Mouse (Mus musculus) MEL (cell line): ENCODE results near the gene Abca13. TPM values are rescaled to one million over a fixed set of nuclear protein-coding genes. Genes with fewer than 3 reads are reported as not detected.

ENCODE experiments used
- DNase-seq: peaks from one replicate; pipeline ENCODE4 v3.0.0; 2011; ENCODE audit warnings: low read depth, low spot score
- H3K27ac ChIP-seq: 2 replicates; pipeline ENCODE4 v1.5.1; 2012; ENCODE audit warnings: low read depth, mild to moderate bottlenecking, control low read depth, low read length, moderate library complexity; ENCODE audit not compliant: control insufficient read depth
- H3K27me3 ChIP-seq, 2 experiments: fragments of 150-350 bp in 1 of 2; sonication (generic) in 1 of 2; 2 replicates each; pipeline ENCODE4 v1.6.1; 2012; ENCODE audit warnings: low read length in 2 of 2, mild to moderate bottlenecking in 2 of 2, improper control_type of control experiment in 1 of 2, moderate library complexity in 1 of 2; ENCODE audit not compliant: insufficient read depth in 2 of 2, control insufficient read depth in 1 of 2
- H3K36me3 ChIP-seq, 2 experiments: 2 replicates each; pipeline ENCODE4 v1.6.1; 2012 to 2014; ENCODE audit warnings: low read length in 2 of 2, improper control_type of control experiment in 1 of 2, inconsistent platforms in 1 of 2, mild to moderate bottlenecking in 1 of 2; ENCODE audit not compliant: insufficient read depth in 2 of 2, control insufficient read depth in 1 of 2
- H3K4me1 ChIP-seq, 2 experiments: fragments of 150-350 bp in 1 of 2; sonication (generic) in 1 of 2; 2 replicates each; pipeline ENCODE4 v1.6.1; 2012; ENCODE audit warnings: low read length in 2 of 2, improper control_type of control experiment in 1 of 2, mild to moderate bottlenecking in 1 of 2; ENCODE audit not compliant: insufficient read depth in 2 of 2, control insufficient read depth in 1 of 2
- H3K4me3 ChIP-seq, 2 experiments: fragments of 150-350 bp in 1 of 2; sonication (generic) in 1 of 2; 2 replicates each; pipeline ENCODE4 v1.5.1; 2012; ENCODE audit warnings: low read depth in 2 of 2, low read length in 2 of 2, mild to moderate bottlenecking in 2 of 2, moderate library complexity in 2 of 2, control low read depth in 1 of 2, improper control_type of control experiment in 1 of 2; ENCODE audit not compliant: control insufficient read depth in 1 of 2, insufficient read depth in 1 of 2
- H3K79me2 ChIP-seq: 2 replicates; pipeline ENCODE4 v1.6.1; 2012; ENCODE audit warnings: mild to moderate bottlenecking, low read length, moderate library complexity; ENCODE audit not compliant: control insufficient read depth, poor library complexity, insufficient read depth
- H3K9ac ChIP-seq: 2 replicates; pipeline ENCODE4 v1.6.1; 2012; ENCODE audit warnings: low read depth, mild to moderate bottlenecking, control low read depth, low read length, moderate library complexity; ENCODE audit not compliant: control insufficient read depth, poor library complexity, severe bottlenecking
- H3K9me3 ChIP-seq: fragments of 150-350 bp; sonication (generic); replicated peaks from 2 replicates; pipeline ENCODE4 v1.6.1; 2012; ENCODE audit warnings: mild to moderate bottlenecking, low read length, improper control_type of control experiment, moderate library complexity; ENCODE audit not compliant: insufficient read depth
- CHD2 ChIP-seq: IDR thresholded peaks from 2 replicates; pipeline ENCODE4 v1.6.1; 2011; ENCODE audit warnings: low read length, improper control_type of control experiment
- CTCF ChIP-seq, 3 experiments: IDR thresholded peaks in 2 of 3; conservative IDR thresholded peaks in 1 of 3; 2 replicates each; pipeline ENCODE4 v1.5.1; 2011 to 2012; ENCODE audit warnings: low read length in 3 of 3, low read depth in 2 of 3, mild to moderate bottlenecking in 2 of 3, improper control_type of control experiment in 1 of 3, inconsistent platforms in 1 of 3, mixed read lengths in 1 of 3, moderate library complexity in 1 of 3; ENCODE audit not compliant: control insufficient read depth in 1 of 3, insufficient read depth in 1 of 3, poor library complexity in 1 of 3, severe bottlenecking in 1 of 3
- ELF1 ChIP-seq: IDR thresholded peaks from 2 replicates; pipeline ENCODE4 v1.6.1; 2014; ENCODE audit warnings: low read depth, mild to moderate bottlenecking, inconsistent platforms, low read length, improper control_type of control experiment, moderate library complexity
- EP300 ChIP-seq, 2 experiments: IDR thresholded peaks; 2 replicates each; pipeline ENCODE4 v1.6.1; 2011; ENCODE audit warnings: improper control_type of control experiment in 2 of 2, low read length in 2 of 2, low read depth in 1 of 2, mild to moderate bottlenecking in 1 of 2
- ETS1 ChIP-seq: IDR thresholded peaks from 2 replicates; pipeline ENCODE4 v1.6.1; 2012; ENCODE audit warnings: low read depth, mild to moderate bottlenecking, inconsistent platforms, low read length, improper control_type of control experiment, moderate library complexity
- GABPA ChIP-seq: IDR thresholded peaks from 2 replicates; pipeline ENCODE4 v1.6.1; 2012; ENCODE audit warnings: low read depth, mild to moderate bottlenecking, inconsistent platforms, low read length, improper control_type of control experiment, moderate library complexity
- HCFC1 ChIP-seq: IDR thresholded peaks from 2 replicates; pipeline ENCODE4 v1.6.1; 2012; ENCODE audit warnings: low read depth, mild to moderate bottlenecking, inconsistent platforms, low read length, improper control_type of control experiment, moderate library complexity
- MAFK ChIP-seq: IDR thresholded peaks from 2 replicates; pipeline ENCODE4 v1.6.1; 2011; ENCODE audit warnings: low read depth, mild to moderate bottlenecking, low read length, improper control_type of control experiment, borderline replicate concordance
- MXI1 ChIP-seq: IDR thresholded peaks from 2 replicates; pipeline ENCODE4 v1.6.1; 2011; ENCODE audit warnings: mild to moderate bottlenecking, low read depth, low read length, improper control_type of control experiment
- POLR2AphosphoS5 ChIP-seq: IDR thresholded peaks from 2 replicates; pipeline ENCODE4 v1.6.1; 2012; ENCODE audit warnings: low read depth, borderline replicate concordance, mild to moderate bottlenecking, inconsistent platforms, low read length, moderate library complexity, mixed read lengths
- RCOR1 ChIP-seq: IDR thresholded peaks from 2 replicates; pipeline ENCODE4 v1.6.1; 2012; ENCODE audit warnings: low read depth, mild to moderate bottlenecking, inconsistent platforms, low read length, improper control_type of control experiment
- SIN3A ChIP-seq: IDR thresholded peaks from 2 replicates; pipeline ENCODE4 v1.6.1; 2012; ENCODE audit warnings: low read length, improper control_type of control experiment, inconsistent platforms
- SMC3 ChIP-seq: IDR thresholded peaks from 2 replicates; pipeline ENCODE4 v1.6.1; 2011; ENCODE audit warnings: low read depth, low read length, improper control_type of control experiment
- TCF12 ChIP-seq: IDR thresholded peaks from 2 replicates; pipeline ENCODE4 v1.6.1; 2014; ENCODE audit warnings: low read depth, mild to moderate bottlenecking, inconsistent platforms, low read length, improper control_type of control experiment, moderate library complexity
- UBTF ChIP-seq: IDR thresholded peaks from 2 replicates; pipeline ENCODE4 v1.6.1; 2012; ENCODE audit warnings: low read depth, mild to moderate bottlenecking, inconsistent platforms, low read length, improper control_type of control experiment, moderate library complexity, borderline replicate concordance; ENCODE audit not compliant: insufficient read depth
- USF1 ChIP-seq: IDR thresholded peaks from 2 replicates; pipeline ENCODE4 v1.6.1; 2014; ENCODE audit warnings: low read depth, mild to moderate bottlenecking, inconsistent platforms, low read length, improper control_type of control experiment, moderate library complexity
- USF2 ChIP-seq, 2 experiments: IDR thresholded peaks; 2 replicates each; pipeline ENCODE4 v1.6.1; 2011 to 2012; ENCODE audit warnings: improper control_type of control experiment in 2 of 2, low read length in 2 of 2, borderline replicate concordance in 1 of 2, inconsistent platforms in 1 of 2, low read depth in 1 of 2, mild to moderate bottlenecking in 1 of 2; ENCODE audit not compliant: insufficient read depth in 1 of 2
- ZC3H11A ChIP-seq: IDR thresholded peaks from 2 replicates; pipeline ENCODE4 v1.6.1; 2012; ENCODE audit warnings: low read depth, mild to moderate bottlenecking, inconsistent platforms, low read length, improper control_type of control experiment
- polyA plus RNA-seq, 2 experiments: library from polyadenylated mRNA; stranded (reverse) in 1 of 2; unstranded in 1 of 2; fragments of >175 nt in 1 of 2; fragments of >200 nt in 1 of 2; gene quantifications; 2 replicates each; pipeline versions ENCODE4 v1.2.1 to v1.2.4; 2012; ENCODE audit warnings: low replicate concordance in 2 of 2, low read depth in 1 of 2; ENCODE audit not compliant: insufficient read length in 2 of 2, insufficient read depth in 1 of 2, missing spikeins in 1 of 2
- total RNA-seq: library from RNA; depleted of rRNA; stranded (reverse); fragments of 300-350 nt; gene quantifications from 2 replicates; pipeline ENCODE4 v1.2.3, GENCODE M21; 2012

Gene Abca13
- total and polyA plus RNA-seq, 3 experiments = not detected

GRCm38 (mm10) chr11:9536811-9537210 lies 345.1 kb downstream of the Abca13 start:
- H3K27ac ChIP-seq = no peak overlapping the region
- no peak overlapping the region for H3K9ac ChIP-seq
- H3K79me2 ChIP-seq = no peaks in the 10 kb centered on the region
- H3K4me3 ChIP-seq = no peak overlapping the region
- no peak for TF ChIP-seq ZC3H11A
- no peak for TF ChIP-seq SIN3A
- TF ChIP-seq CTCF (IDR thresholded peaks at IDR 0.05 in 2 of 3, conservative IDR thresholded peaks at IDR 0.05 in 1 of 3; ENCODE audit: control insufficient read depth in 1 of 3, insufficient read depth in 1 of 3, low read depth in 2 of 3, low read length in 3 of 3, poor library complexity in 1 of 3, severe bottlenecking in 1 of 3) = no peak
- TF ChIP-seq CHD2 = no peak
- no peak for TF ChIP-seq ETS1
- no peaks in the 10 kb centered on the region for H3K4me1 ChIP-seq
- DNase-seq = no peak
- no peaks in the 10 kb centered on the region for H3K27me3 ChIP-seq
- no peaks in the 10 kb centered on the region for H3K36me3 ChIP-seq
- no peaks in the 10 kb centered on the region for H3K9me3 ChIP-seq

- Histone ChIP-seq H3K4me3 (no peak overlapping the region), H3K36me3 (no peaks in the 10 kb centered on the region), H3K4me1 (no peaks in the 10 kb centered on the region), H3K9ac (no peak overlapping the region), H3K27ac (no peak overlapping the region), H3K79me2 (no peaks in the 10 kb centered on the region), H3K9me3 (no peaks in the 10 kb centered on the region), H3K27me3 (no peaks in the 10 kb centered on the region)
- TF ChIP-seq POLR2AphosphoS5 (no peak), RCOR1 (no peak), USF2 (IDR thresholded peaks at IDR 0.05; ENCODE audit: borderline replicate concordance in 1 of 2, insufficient read depth in 1 of 2, low read depth in 1 of 2, low read length in 2 of 2) (no peak), TCF12 (no peak), GABPA (no peak)
- DNase-seq = no peak
These were observed 346.6 kb downstream of the Abca13 start for GRCm38 (mm10) chr11:9538328-9538727.

- no peaks in the 10 kb centered on the region for H3K4me1 ChIP-seq
- no peak overlapping the region for H3K9ac ChIP-seq
- H3K9me3 ChIP-seq = no peaks in the 10 kb centered on the region
- H3K27ac ChIP-seq = no peak overlapping the region
- H3K4me3 ChIP-seq = no peak overlapping the region
- no peaks in the 10 kb centered on the region for H3K36me3 ChIP-seq
- DNase-seq = no peak
- no peaks in the 10 kb centered on the region for H3K27me3 ChIP-seq
- H3K79me2 ChIP-seq = no peaks in the 10 kb centered on the region
- TF ChIP-seq SIN3A = no peak
- TF ChIP-seq HCFC1 = no peak
- no peak for TF ChIP-seq USF1
- TF ChIP-seq TCF12 = no peak
- no peak for TF ChIP-seq MXI1
- no peak for TF ChIP-seq ETS1
- no peak for TF ChIP-seq UBTF
- no peak for TF ChIP-seq ELF1
- TF ChIP-seq MAFK = no peak
- TF ChIP-seq SMC3 = no peak
- no peak for TF ChIP-seq EP300 (IDR thresholded peaks at IDR 0.05; ENCODE audit: low read depth in 1 of 2, low read length in 2 of 2)
These were observed 368.3 kb downstream of the Abca13 start for GRCm38 (mm10) chr11:9560026-9560425.
